Mouse (Mus musculus) retina, postnatal 1 day (tissue): ENCODE measurements around the gene Gm21149.
"Not testable (repeated sequence)": the region's sequence is repeated elsewhere in the genome, so short reads cannot be mapped to it uniquely, and the experiment has no call there.

ENCODE experiments used
- DNase-seq: peaks from one replicate; pipeline ENCODE4 v3.0.0-alpha.2; 2012

Gm21149 gene

GRCm38 (mm10) chr5:15457865-15458571 is 18.3 kb downstream of the Gm21149 start:
- DNase-seq = not testable (repeated sequence)
